Mouse (Mus musculus) MEL (cell line): Measurements from ENCODE around the gene Farp2. TPM values are rescaled to one million over a fixed set of nuclear protein-coding genes. Genes with fewer than 3 reads are reported as not detected.
A peak's percentile ranks its signal among the peaks of the same experiment; 100 is the strongest.

Experiments used
- DNase-seq: peaks from one replicate; pipeline ENCODE4 v3.0.0; 2011; ENCODE audit warnings: low read depth, low spot score
- H3K27ac ChIP-seq: 2 replicates; pipeline ENCODE4 v1.5.1; 2012; ENCODE audit warnings: low read depth, mild to moderate bottlenecking, control low read depth, low read length, moderate library complexity; ENCODE audit not compliant: control insufficient read depth
- H3K27me3 ChIP-seq, 2 experiments: fragments of 150-350 bp in 1 of 2; sonication (generic) in 1 of 2; 2 replicates each; pipeline ENCODE4 v1.6.1; 2012; ENCODE audit warnings: low read length in 2 of 2, mild to moderate bottlenecking in 2 of 2, improper control_type of control experiment in 1 of 2, moderate library complexity in 1 of 2; ENCODE audit not compliant: insufficient read depth in 2 of 2, control insufficient read depth in 1 of 2
- H3K36me3 ChIP-seq, 2 experiments: 2 replicates each; pipeline ENCODE4 v1.6.1; 2012 to 2014; ENCODE audit warnings: low read length in 2 of 2, improper control_type of control experiment in 1 of 2, inconsistent platforms in 1 of 2, mild to moderate bottlenecking in 1 of 2; ENCODE audit not compliant: insufficient read depth in 2 of 2, control insufficient read depth in 1 of 2
- H3K4me1 ChIP-seq, 2 experiments: fragments of 150-350 bp in 1 of 2; sonication (generic) in 1 of 2; 2 replicates each; pipeline ENCODE4 v1.6.1; 2012; ENCODE audit warnings: low read length in 2 of 2, improper control_type of control experiment in 1 of 2, mild to moderate bottlenecking in 1 of 2; ENCODE audit not compliant: insufficient read depth in 2 of 2, control insufficient read depth in 1 of 2
- H3K4me3 ChIP-seq, 2 experiments: fragments of 150-350 bp in 1 of 2; sonication (generic) in 1 of 2; 2 replicates each; pipeline ENCODE4 v1.5.1; 2012; ENCODE audit warnings: low read depth in 2 of 2, low read length in 2 of 2, mild to moderate bottlenecking in 2 of 2, moderate library complexity in 2 of 2, control low read depth in 1 of 2, improper control_type of control experiment in 1 of 2; ENCODE audit not compliant: control insufficient read depth in 1 of 2, insufficient read depth in 1 of 2
- H3K79me2 ChIP-seq: 2 replicates; pipeline ENCODE4 v1.6.1; 2012; ENCODE audit warnings: mild to moderate bottlenecking, low read length, moderate library complexity; ENCODE audit not compliant: control insufficient read depth, poor library complexity, insufficient read depth
- H3K9ac ChIP-seq: 2 replicates; pipeline ENCODE4 v1.6.1; 2012; ENCODE audit warnings: low read depth, mild to moderate bottlenecking, control low read depth, low read length, moderate library complexity; ENCODE audit not compliant: control insufficient read depth, poor library complexity, severe bottlenecking
- H3K9me3 ChIP-seq: fragments of 150-350 bp; sonication (generic); replicated peaks from 2 replicates; pipeline ENCODE4 v1.6.1; 2012; ENCODE audit warnings: mild to moderate bottlenecking, low read length, improper control_type of control experiment, moderate library complexity; ENCODE audit not compliant: insufficient read depth
- E2F4 ChIP-seq: IDR thresholded peaks from 2 replicates; pipeline ENCODE4 v1.6.1; 2011; ENCODE audit warnings: low read depth, low read length, improper control_type of control experiment, borderline replicate concordance
- EP300 ChIP-seq, 2 experiments: IDR thresholded peaks; 2 replicates each; pipeline ENCODE4 v1.6.1; 2011; ENCODE audit warnings: improper control_type of control experiment in 2 of 2, low read length in 2 of 2, low read depth in 1 of 2, mild to moderate bottlenecking in 1 of 2
- ETS1 ChIP-seq: IDR thresholded peaks from 2 replicates; pipeline ENCODE4 v1.6.1; 2012; ENCODE audit warnings: low read depth, mild to moderate bottlenecking, inconsistent platforms, low read length, improper control_type of control experiment, moderate library complexity
- GATA1 ChIP-seq: IDR thresholded peaks from 2 replicates; pipeline ENCODE4 v1.6.1; 2011; ENCODE audit warnings: low read depth, low read length, improper control_type of control experiment
- HCFC1 ChIP-seq: IDR thresholded peaks from 2 replicates; pipeline ENCODE4 v1.6.1; 2012; ENCODE audit warnings: low read depth, mild to moderate bottlenecking, inconsistent platforms, low read length, improper control_type of control experiment, moderate library complexity
- MAX ChIP-seq: IDR thresholded peaks from 2 replicates; pipeline ENCODE4 v1.6.1; 2011; ENCODE audit warnings: low read length, improper control_type of control experiment
- MYB ChIP-seq: IDR thresholded peaks from 2 replicates; pipeline ENCODE4 v1.6.1; 2011; ENCODE audit warnings: mild to moderate bottlenecking, low read depth, low read length, improper control_type of control experiment
- MYC ChIP-seq: IDR thresholded peaks from 2 replicates; pipeline ENCODE4 v1.6.1; 2011; ENCODE audit warnings: low read depth, mild to moderate bottlenecking, low read length, improper control_type of control experiment, moderate library complexity
- POLR2AphosphoS5 ChIP-seq: IDR thresholded peaks from 2 replicates; pipeline ENCODE4 v1.6.1; 2012; ENCODE audit warnings: low read depth, borderline replicate concordance, mild to moderate bottlenecking, inconsistent platforms, low read length, moderate library complexity, mixed read lengths
- RCOR1 ChIP-seq: IDR thresholded peaks from 2 replicates; pipeline ENCODE4 v1.6.1; 2012; ENCODE audit warnings: low read depth, mild to moderate bottlenecking, inconsistent platforms, low read length, improper control_type of control experiment
- SIN3A ChIP-seq: IDR thresholded peaks from 2 replicates; pipeline ENCODE4 v1.6.1; 2012; ENCODE audit warnings: low read length, improper control_type of control experiment, inconsistent platforms
- SMC3 ChIP-seq: IDR thresholded peaks from 2 replicates; pipeline ENCODE4 v1.6.1; 2011; ENCODE audit warnings: low read depth, low read length, improper control_type of control experiment
- TAL1 ChIP-seq: IDR thresholded peaks from 2 replicates; pipeline ENCODE4 v1.6.1; 2012; ENCODE audit warnings: mild to moderate bottlenecking, inconsistent platforms, low read length, moderate library complexity, mixed read lengths
- TCF12 ChIP-seq: IDR thresholded peaks from 2 replicates; pipeline ENCODE4 v1.6.1; 2014; ENCODE audit warnings: low read depth, mild to moderate bottlenecking, inconsistent platforms, low read length, improper control_type of control experiment, moderate library complexity
- ZKSCAN1 ChIP-seq: IDR thresholded peaks from 2 replicates; pipeline ENCODE4 v1.6.1; 2012; ENCODE audit warnings: low read depth, mild to moderate bottlenecking, inconsistent platforms, low read length, improper control_type of control experiment, moderate library complexity
- ZMIZ1 ChIP-seq: IDR thresholded peaks from 2 replicates; pipeline ENCODE4 v1.6.1; 2012; ENCODE audit warnings: low read depth, mild to moderate bottlenecking, inconsistent platforms, low read length, improper control_type of control experiment, moderate library complexity
- polyA plus RNA-seq, 2 experiments: library from polyadenylated mRNA; stranded (reverse) in 1 of 2; unstranded in 1 of 2; fragments of >175 nt in 1 of 2; fragments of >200 nt in 1 of 2; gene quantifications; 2 replicates each; pipeline versions ENCODE4 v1.2.1 to v1.2.4; 2012; ENCODE audit warnings: low replicate concordance in 2 of 2, low read depth in 1 of 2; ENCODE audit not compliant: insufficient read length in 2 of 2, insufficient read depth in 1 of 2, missing spikeins in 1 of 2
- total RNA-seq: library from RNA; depleted of rRNA; stranded (reverse); fragments of 300-350 nt; gene quantifications from 2 replicates; pipeline ENCODE4 v1.2.3, GENCODE M21; 2012

Farp2 gene
- total and polyA plus RNA-seq, 3 experiments = 9.7 to 12.0 TPM; not detected in 1

GRCm38 (mm10) chr1:93468626-93469025, 43.3 kb upstream of the Farp2 start:
- Histone ChIP-seq H3K36me3 (peaks cover 3 to 10% of the 10 kb centered on the region in 2 experiments; a peak in 3 of 4 replicates), H3K9me3 (no peaks in the 10 kb centered on the region), H3K79me2 (peaks cover 37% of the 10 kb centered on the region), H3K9ac (no peak overlapping the region), H3K4me3 (no peak overlapping the region), H3K27me3 (no peaks in the 10 kb centered on the region), H3K4me1 (peaks cover 2 to 4% of the 10 kb centered on the region in 2 experiments; a peak in 1 of 4 replicates), H3K27ac (no peak overlapping the region)
- no peak for TF ChIP-seq POLR2AphosphoS5
- no peak for TF ChIP-seq RCOR1
- no peak for TF ChIP-seq MYB
- no peak for TF ChIP-seq HCFC1
- TF ChIP-seq SIN3A = no peak
- no peak for TF ChIP-seq TCF12
- no peak for TF ChIP-seq EP300 (IDR thresholded peaks at IDR 0.05; ENCODE audit: low read depth in 1 of 2, low read length in 2 of 2)
- DNase-seq = no peak

GRCm38 (mm10) chr1:93475694-93476093, 36.2 kb upstream of the Farp2 start:
- DNase-seq = peak; percentile 61
- H3K4me3 ChIP-seq = no peak overlapping the region
- H3K79me2 ChIP-seq = peaks cover 72% of the 10 kb centered on the region
- peaks cover 0 to 35% of the 10 kb centered on the region in 2 experiments; a peak in 3 of 4 replicates for H3K36me3 ChIP-seq
- H3K4me1 ChIP-seq = peaks cover 13 to 21% of the 10 kb centered on the region in 2 experiments
- no peak overlapping the region for H3K9ac ChIP-seq
- TF ChIP-seq SMC3 (0 out of 2 replicates have a peak, but pooled peaks have one; percentile 1), GATA1 (peak; percentile 83), MAX (0 out of 2 replicates have a peak, but pooled peaks have one; percentile 17), MYB (no peak), ETS1 (0 out of 2 replicates have a peak, but pooled peaks have one; percentile 41), TCF12 (0 out of 2 replicates have a peak, but pooled peaks have one; percentile 17), E2F4 (no peak), TAL1 (peak; percentile 12; the same call in 1 of the 2 replicates), ZMIZ1 (no peak), ZKSCAN1 (no peak), EP300 (IDR thresholded peaks at IDR 0.05; ENCODE audit: low read depth in 1 of 2, low read length in 2 of 2) (peak; percentile 36 to 38; a peak in 2 of 4 replicates), MYC (no peak)
- H3K27ac ChIP-seq = no peak overlapping the region
- no peaks in the 10 kb centered on the region for H3K27me3 ChIP-seq
- no peaks in the 10 kb centered on the region for H3K9me3 ChIP-seq
